6 mouse cellular contexts compared by ENCODE assay signal in genomic region chr6:60363931-60364330, GRCm38 (mm10).
A peak's percentile ranks its signal among the peaks of the same experiment; 100 is the strongest.
DNase-seq lines count a peak whose midpoint lies in the region; TF ChIP-seq lines count a peak whose summit lies in the region.
"Not testable (repeated sequence)": the region's sequence is repeated elsewhere in the genome, so short reads cannot be mapped to it uniquely, and the experiment has no call there.

No protein-coding gene starts in this region.

- not testable (repeated sequence) for H3K4me1 ChIP-seq in ES-Bruce4 (ENCODE audit: control insufficient read depth, insufficient read depth, low read length); ES-E14 (ENCODE audit: control insufficient read depth in 2 of 2, insufficient read depth in 2 of 2, low read length in 2 of 2, poor library complexity in 1 of 2)

- not testable (repeated sequence) for H3K4me3 ChIP-seq in ES-Bruce4 (ENCODE audit: low read depth, low read length); ES-E14 (ENCODE audit: insufficient read depth in 1 of 2, low read depth in 1 of 2, low read length in 2 of 2, poor library complexity in 1 of 2, severe bottlenecking in 1 of 2)

- H3K36me3 ChIP-seq in ES-Bruce4 (ENCODE audit: control insufficient read depth, insufficient read depth, low read length, poor library complexity, severe bottlenecking); ES-E14 (ENCODE audit: control insufficient read depth, insufficient read depth, low read length, poor library complexity, severe bottlenecking): not testable (repeated sequence)

- in situ Hi-C loops in ES-E14 (cut with MboI; ENCODE audit: low sequenced_read_pairs in 2 of 2, unreplicated experiment in 2 of 2): not testable (repeated sequence)

- TF ChIP-seq EP300 in ES-Bruce4 (IDR thresholded peaks at IDR 0.05; ENCODE audit: insufficient read depth, low read depth, low read length): 0 out of 2 replicates have a peak, but pooled peaks have one; percentile 21

- H3K9ac ChIP-seq in ES-Bruce4 (ENCODE audit: low read depth, poor library complexity, severe bottlenecking); ES-E14 (ENCODE audit: insufficient read depth, low read depth, low read length, poor library complexity, severe bottlenecking): not testable (repeated sequence)

- H3K9me3 ChIP-seq in ES-Bruce4 (replicated peaks; ENCODE audit: control insufficient read depth, insufficient read depth, low read length, poor library complexity, severe bottlenecking): peaks cover 32% of the 10 kb centered on the region
- H3K9me3 ChIP-seq in ES-E14 (ENCODE audit: control insufficient read depth, insufficient read depth, low read depth, low read length): not testable (repeated sequence)

- not testable (repeated sequence) for H3K27ac ChIP-seq in ES-Bruce4 (ENCODE audit: insufficient read depth, low read length); ES-E14 (ENCODE audit: insufficient read depth, low read depth, low read length, poor library complexity, severe bottlenecking)

- TF ChIP-seq POLR2A in ES-Bruce4 (IDR thresholded peaks at IDR 0.05; ENCODE audit: insufficient read depth, low read length): not testable (repeated sequence)

- not testable (repeated sequence) for H3K27me3 ChIP-seq in ES-Bruce4 (ENCODE audit: control insufficient read depth, insufficient read depth, low read length, poor library complexity, severe bottlenecking)

- not testable (repeated sequence) for TF ChIP-seq CTCF in ES-Bruce4 (IDR thresholded peaks at IDR 0.05; ENCODE audit: low read depth, low read length)

- DNase-seq in ES-CJ7 (ENCODE audit: low read depth, low spot score) (peak; percentile 93), ES-E14 (ENCODE audit: low read depth, low spot score) (peak; percentile 60), R1 (ENCODE audit: low read depth, low spot score) (peak; percentile 96), WW6 (ENCODE audit: low read depth, low spot score) (peak; percentile 28), ZHBTc4 (ENCODE audit: low read depth, low spot score) (peak; percentile 91)

TF ChIP-seq in ES-E14, 5 proteins besides CTCF, POLR2A, EP300 and RAD21:
- peak; percentile 36; the same call in 1 of the 2 replicates for TF ChIP-seq CHD2 (IDR thresholded peaks at IDR 0.05; ENCODE audit: low read depth, low read length)
TF ChIP-seq in ES-E14: peak in this region for 1; not testable (repeated sequence) for 4.

Comparison
In these comparisons a context has a peak if more than half of its experiments do, and no peak if none do; other contexts are left out.
1. DNase-seq: peak in every context shown above with its lines; median percentile 96 in R1; 93 in ES-CJ7; 91 in ZHBTc4; 60 in ES-E14; 28 in WW6.